Mouse (Mus musculus) CD8-positive naive resting alpha-beta T cell, adult 57 days (primary cell): ENCODE results near the gene Thap4. TPM values are rescaled to one million over a fixed set of nuclear protein-coding genes. Genes with fewer than 3 reads are reported as not detected.

Source experiments
- total RNA-seq: library from RNA; stranded (reverse); gene quantifications from one replicate; pipeline ENCODE4 v1.2.4, GENCODE M21; 2023

Thap4 gene
- total RNA-seq: 16.2 TPM

GRCm38 (mm10) chr1:93754573-93755290 is at the start of gene Thap4:
Gene Thap4 (minus strand): TSS chr1:93754864.

GRCm38 (mm10) chr1:93803556-93804507 is 49.2 kb upstream of the Thap4 start, which contains the start of gene Ing5:
Gene Ing5 (plus strand): TSS chr1:93803965.

GRCm38 (mm10) chr1:93801741-93802238 is 47.1 kb upstream of the Thap4 start, which contains the start of gene Dtymk:
Gene Dtymk (minus strand): TSS chr1:93801934.

GRCm38 (mm10) chr1:93751290-93751689 is 3.4 kb downstream of the Thap4 start, which contains the start of gene Atg4b:
Gene Atg4b (plus strand): TSS chr1:93751500.

GRCm38 (mm10) chr1:93685401-93686244 is 69.0 kb downstream of the Thap4 start, which contains the start of gene Bok:
Gene Bok (plus strand): TSS chr1:93685660.

GRCm38 (mm10) chr1:93658559-93658958 is 96.1 kb downstream of the Thap4 start, which contains the start of gene Stk25:
Gene Stk25 (minus strand): TSS chr1:93658659.

Other genes starting within 250 kb of the Thap4 start
- gene Farp2, start 242.8 kb downstream of the Thap4 start, total RNA-seq: 4.5 TPM
- gene Stk25, start 96.2 kb downstream of the Thap4 start, total RNA-seq: 118 TPM
- not detected for gene Bok, start 69.2 kb downstream of the Thap4 start, total RNA-seq
- gene Atg4b, start 3.4 kb downstream of the Thap4 start, total RNA-seq: 95.2 TPM
- gene Dtymk, start 47.1 kb upstream of the Thap4 start, total RNA-seq: 50.3 TPM
- 34.2 TPM for gene Ing5, start 49.1 kb upstream of the Thap4 start, total RNA-seq
- 58.5 TPM for gene D2hgdh, start 70.0 kb upstream of the Thap4 start, total RNA-seq
- 0.58 TPM for gene Gal3st2, start 106.4 kb upstream of the Thap4 start, total RNA-seq
- gene Gal3st2b, start 163.4 kb upstream of the Thap4 start, total RNA-seq: 0.40 TPM
- 0.09 TPM for gene Gal3st2c, start 235.6 kb upstream of the Thap4 start, total RNA-seq